Mouse (Mus musculus): Measurements from ENCODE around the gene Celsr3. TPM values are rescaled to one million over a fixed set of nuclear protein-coding genes. Genes with fewer than 3 reads are reported as not detected.

Celsr3 gene
- total RNA-seq, 2 experiments from 2014 or later = 3.3 to 4.9 TPM

DNA sequence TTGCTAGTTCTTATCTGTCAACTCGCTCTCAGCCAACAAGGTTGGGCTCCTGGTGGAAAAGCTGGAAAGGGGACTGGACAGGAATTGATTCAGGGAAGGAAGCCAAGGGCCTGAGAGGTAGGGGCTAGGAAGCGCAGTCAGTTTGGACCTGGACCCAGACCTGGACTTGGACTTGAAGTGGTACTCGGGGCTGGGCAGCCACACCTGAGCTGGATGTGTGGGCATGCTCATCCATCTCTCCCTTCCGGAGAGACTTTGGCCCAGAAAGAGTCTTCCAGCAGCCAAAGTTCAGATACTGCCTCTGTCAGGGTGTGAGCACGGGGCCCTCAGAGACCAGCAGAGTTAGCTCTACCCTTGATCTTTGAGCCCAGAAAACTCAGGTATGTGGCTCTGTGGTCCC lies 29.2 kb downstream of the Celsr3 start:
- DNase-seq = no peak

DNA sequence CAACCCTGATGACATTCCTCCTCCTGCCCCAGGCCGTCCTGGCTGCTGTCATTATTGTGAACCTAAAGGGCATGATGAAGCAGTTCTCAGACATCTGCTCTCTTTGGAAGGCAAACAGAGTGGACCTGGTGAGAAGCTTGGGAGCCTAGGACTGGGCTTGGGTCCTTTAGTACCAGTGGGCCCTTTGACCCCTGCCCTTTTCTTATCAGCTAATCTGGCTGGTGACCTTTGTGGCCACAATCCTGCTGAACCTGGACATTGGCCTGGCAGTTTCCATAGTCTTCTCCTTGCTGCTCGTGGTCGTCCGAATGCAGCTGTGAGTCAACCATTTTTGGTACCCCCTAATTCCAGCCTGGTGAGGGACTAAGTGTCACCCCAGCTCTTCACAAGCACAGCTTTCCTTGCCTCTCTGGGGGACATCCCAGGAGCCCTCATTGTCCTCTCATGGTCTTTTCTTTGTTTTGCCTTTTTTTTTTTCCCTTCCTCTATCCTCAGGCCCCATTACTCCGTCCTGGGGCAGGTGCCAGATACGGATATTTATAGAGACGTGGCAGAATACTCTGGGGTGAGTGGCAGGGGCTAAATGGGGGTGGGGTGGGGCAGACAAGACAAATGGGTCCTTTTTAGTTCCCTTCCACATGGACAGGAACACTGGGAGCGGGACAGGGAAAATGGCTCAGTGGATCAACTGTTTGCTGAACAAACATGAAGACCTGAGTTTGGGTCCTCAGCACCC lies 32.8 kb downstream of the Celsr3 start:
- no peak for DNase-seq

Small RNA genes lying within 50 kb of the gene (microRNA-seq; reads per million reads assigned to microRNA genes)
- gene Gm23156 = not detected

Other genes starting within 250 kb of the Celsr3 start
- 100 to 1,000 TPM in 1 of 2 experiments, 10 to 100 TPM in 1; 93.8 to 126 TPM for gene Wdr6, start 247.6 kb upstream of the Celsr3 start, total RNA-seq (2021)
- gene P4htm, start 228.7 kb upstream of the Celsr3 start, total RNA-seq (2021) = 1 to 10 TPM; 6.1 to 9.6 TPM
- 10 to 100 TPM; 56.1 to 59.9 TPM for gene Arih2, start 176.9 kb upstream of the Celsr3 start, total RNA-seq (2021)
- 100 to 1,000 TPM; 405 to 421 TPM for gene Slc25a20, start 164.2 kb upstream of the Celsr3 start, total RNA-seq (2021)
- 10 to 100 TPM; 31.3 to 45.1 TPM for gene Prkar2a, start 137.0 kb upstream of the Celsr3 start, total RNA-seq (2021)
- gene Ip6k2, start 42.5 kb upstream of the Celsr3 start, total RNA-seq (2021) = 10 to 100 TPM; 74.2 to 82.0 TPM
- 1 to 10 TPM; 6.9 to 9.5 TPM for gene Nckipsd, start 18.0 kb upstream of the Celsr3 start, total RNA-seq (2021)
- gene Slc26a6, start 27.0 kb downstream of the Celsr3 start, total RNA-seq (2021) = 10 to 100 TPM in 1 of 2 experiments, 1 to 10 TPM in 1; 9.8 to 13.8 TPM
- gene Tmem89, start 88.3 kb downstream of the Celsr3 start, total RNA-seq (2021) = not detected
- 1,000 to 10,000 TPM; 1,423 to 1,562 TPM for gene Uqcrc1, start 110.3 kb downstream of the Celsr3 start, total RNA-seq (2021)
- gene Col7a1, start 127.3 kb downstream of the Celsr3 start, total RNA-seq (2021) = 1 to 10 TPM; 3.7 TPM
- gene Ucn2, start 159.7 kb downstream of the Celsr3 start, total RNA-seq (2021) = under 1 TPM; 0.33 to 0.39 TPM
- 1 to 10 TPM; 3.2 to 8.1 TPM for gene Pfkfb4, start 165.5 kb downstream of the Celsr3 start, total RNA-seq (2021)
- 100 to 1,000 TPM; 107 to 113 TPM for gene Shisa5, start 212.2 kb downstream of the Celsr3 start, total RNA-seq (2021)
- 10 to 100 TPM; 14.0 to 15.9 TPM for gene Trex1, start 233.4 kb downstream of the Celsr3 start, total RNA-seq (2021)
- 10 to 100 TPM; 13.8 to 14.2 TPM for gene Atrip, start 247.8 kb downstream of the Celsr3 start, total RNA-seq (2021)

All from adrenal gland, postnatal 10 days (tissue).